Mouse (Mus musculus) embryonic facial prominence, embryonic 12.5 days (tissue): ENCODE measurements around the gene Gm42372. TPM values are rescaled to one million over a fixed set of nuclear protein-coding genes. Genes with fewer than 3 reads are reported as not detected.

Experiments used
- ATAC-seq: fragments of 200-750 bp; cut with Nextera tagmentation; 2 replicates; pipeline ENCODE4 v1.8.0; 2017; ENCODE audit not compliant: insufficient number of reproducible peaks, insufficient read depth, low FRiP score, low TSS enrichment
- H3K27ac ChIP-seq: fragments of 300-500 bp; sonication (generic); 2 replicates; pipeline ENCODE4 v1.5.1; 2016; ENCODE audit warnings: mild to moderate bottlenecking
- H3K27me3 ChIP-seq: fragments of 300-500 bp; sonication (generic); 2 replicates; pipeline ENCODE4 v1.6.1; 2016; ENCODE audit warnings: mild to moderate bottlenecking, moderate library complexity
- H3K36me3 ChIP-seq: fragments of 300-500 bp; sonication (generic); 2 replicates; pipeline ENCODE4 v1.6.1; 2016; ENCODE audit warnings: mild to moderate bottlenecking
- H3K4me1 ChIP-seq: fragments of 300-500 bp; sonication (generic); 2 replicates; pipeline ENCODE4 v1.6.1; 2016
- H3K4me2 ChIP-seq: fragments of 300-500 bp; sonication (generic); replicated peaks from 2 replicates; pipeline ENCODE4 v1.6.1; 2016; ENCODE audit warnings: mild to moderate bottlenecking, moderate library complexity
- H3K4me3 ChIP-seq: fragments of 300-500 bp; sonication (generic); 2 replicates; pipeline ENCODE4 v1.5.1; 2016; ENCODE audit warnings: mild to moderate bottlenecking
- H3K9ac ChIP-seq: fragments of 300-500 bp; sonication (generic); 2 replicates; pipeline ENCODE4 v1.6.1; 2016; ENCODE audit warnings: mild to moderate bottlenecking, moderate library complexity
- H3K9me3 ChIP-seq: fragments of 300-500 bp; sonication (generic); 2 replicates; pipeline ENCODE4 v1.6.1; 2016; ENCODE audit warnings: mild to moderate bottlenecking, moderate library complexity
- WGBS: fragments of 180-500 bp; shearing (Covaris S2); methylation state at CpG from one replicate; pipeline ENCODE4 v1.1.7; 2016; 5-methylcytosine and 5-hydroxymethylcytosine counted together
- polyA plus RNA-seq: library from polyadenylated mRNA; unstranded; fragments of >200 nt; fragmentation: Nextera tagmentation; extraction: Ambion mirVana; gene quantifications from 2 replicates; pipeline ENCODE4 v1.2.1, GENCODE M21; 2016

The Gm42372 gene
- polyA plus RNA-seq = 0.36 and 0.41 TPM in 2 replicates

- WGBS = 16% methylated on average over 26 of the region's 26 CpGs
- Histone ChIP-seq H3K4me1 (peaks cover 37% of the 10 kb centered on the region), H3K4me3 (peak within 1 kb of the TSS; percentile 28), H3K9me3 (no peaks in the 10 kb centered on the region), H3K36me3 (no peaks in the 10 kb centered on the region), H3K27ac (0 out of 2 replicates have a peak within 1 kb of the TSS, but pooled peaks have one; percentile 3), H3K4me2 (peak within 1 kb of the TSS; percentile 47), H3K27me3 (no peaks in the 10 kb centered on the region), H3K9ac (no peak within 1 kb of the TSS)
- ATAC-seq = no peak
Measured at GRCm38 (mm10) chr7:16982859-16983568, at the start of gene Gm42372. Gene Gm42372, plus strand, starts transcription at chr7:16983086.

- Histone ChIP-seq H3K27me3 (no peaks in the 10 kb centered on the region), H3K9ac (no peak overlapping the region), H3K9me3 (no peaks in the 10 kb centered on the region), H3K36me3 (no peaks in the 10 kb centered on the region), H3K4me1 (peaks cover 9% of the 10 kb centered on the region; the same call in 1 of the 2 replicates), H3K4me3 (no peak overlapping the region), H3K4me2 (no peak overlapping the region), H3K27ac (no peak overlapping the region)
- ATAC-seq = no peak
- WGBS = 52% methylated on average over 4 of the region's 4 CpGs
Measured at GRCm38 (mm10) chr7:16937312-16937711, 45.6 kb upstream of the Gm42372 start.

GRCm38 (mm10) chr7:16938117-16938791 is 44.6 kb upstream of the Gm42372 start:
- peaks cover 9% of the 10 kb centered on the region; the same call in 1 of the 2 replicates for H3K4me1 ChIP-seq
- no peak overlapping the region for H3K4me2 ChIP-seq
- 0 out of 2 replicates have a peak overlapping the region, but pooled peaks have one; percentile 3 for H3K27ac ChIP-seq
- 69% methylated on average over 17 of the region's 17 CpGs for WGBS
- no peak overlapping the region for H3K9ac ChIP-seq
- H3K27me3 ChIP-seq = no peaks in the 10 kb centered on the region
- H3K9me3 ChIP-seq = no peaks in the 10 kb centered on the region
- H3K4me3 ChIP-seq = no peak overlapping the region
- 0 out of 2 replicates have a peak, but pooled peaks have one; percentile 30 for ATAC-seq
- H3K36me3 ChIP-seq = no peaks in the 10 kb centered on the region

DNA sequence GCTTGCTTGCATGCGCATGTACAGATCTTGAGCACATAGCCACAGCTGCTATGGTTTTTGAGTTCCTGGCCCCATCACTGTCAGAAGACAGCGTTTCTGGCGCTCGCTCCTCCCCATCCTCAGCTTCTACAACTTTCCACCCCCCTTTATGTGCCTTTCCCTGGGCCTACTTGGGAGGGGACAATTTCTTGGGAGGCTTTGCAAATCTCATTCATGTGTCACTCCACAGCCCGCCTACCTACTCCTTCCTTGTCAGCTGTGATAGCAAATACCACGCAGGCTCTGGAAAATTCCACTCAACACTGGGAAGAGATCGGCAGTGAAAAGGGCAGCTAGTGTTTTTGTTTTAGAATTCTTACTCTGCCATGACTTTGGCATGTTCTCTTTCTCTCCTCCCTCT is 42.6 kb upstream of the Gm42372 start:
- Histone ChIP-seq H3K4me3 (no peak overlapping the region), H3K36me3 (no peaks in the 10 kb centered on the region), H3K27me3 (peaks cover 5% of the 10 kb centered on the region), H3K4me1 (peaks cover 15% of the 10 kb centered on the region), H3K9ac (no peak overlapping the region; the same call in 1 of the 2 replicates), H3K27ac (peak overlapping the region; percentile 30), H3K4me2 (no peak overlapping the region), H3K9me3 (no peaks in the 10 kb centered on the region)
- WGBS = 34% methylated on average over 7 of the region's 7 CpGs
- ATAC-seq = no peak

GRCm38 (mm10) chr7:16942861-16943260 is 40.0 kb upstream of the Gm42372 start:
- Histone ChIP-seq H3K9me3 (no peaks in the 10 kb centered on the region), H3K4me1 (peaks cover 36% of the 10 kb centered on the region), H3K36me3 (no peaks in the 10 kb centered on the region), H3K4me3 (no peak overlapping the region), H3K9ac (no peak overlapping the region), H3K27ac (no peak overlapping the region), H3K4me2 (no peak overlapping the region), H3K27me3 (peaks cover 31% of the 10 kb centered on the region)
- 60% methylated on average over 4 of the region's 4 CpGs for WGBS
- no peak for ATAC-seq

GRCm38 (mm10) chr7:16944061-16944807 is 38.7 kb upstream of the Gm42372 start, which contains the start of gene Pnmal2:
Gene Pnmal2, plus strand, starts transcription at chr7:16944682.
- Histone ChIP-seq H3K36me3 (no peaks in the 10 kb centered on the region), H3K9me3 (no peaks in the 10 kb centered on the region), H3K27me3 (peaks cover 44% of the 10 kb centered on the region), H3K4me2 (peak within 1 kb of the TSS; percentile 70), H3K4me3 (peak within 1 kb of the TSS; percentile 62), H3K27ac (0 out of 2 replicates have a peak within 1 kb of the TSS, but pooled peaks have one; percentile 25), H3K4me1 (peaks cover 39% of the 10 kb centered on the region), H3K9ac (peak within 1 kb of the TSS; percentile 66)
- WGBS = 13% methylated on average over 36 of the region's 36 CpGs
- peak; percentile 86 for ATAC-seq

GRCm38 (mm10) chr7:16944808-16945315 is 38.0 kb upstream of the Gm42372 start:
- Histone ChIP-seq H3K36me3 (no peaks in the 10 kb centered on the region), H3K27me3 (peaks cover 48% of the 10 kb centered on the region), H3K9ac (peak overlapping the region; percentile 66), H3K27ac (0 out of 2 replicates have a peak overlapping the region, but pooled peaks have one; percentile 25), H3K4me2 (peak overlapping the region; percentile 70), H3K4me1 (peaks cover 43% of the 10 kb centered on the region), H3K4me3 (peak overlapping the region; percentile 62), H3K9me3 (no peaks in the 10 kb centered on the region)
- peak; percentile 13 for ATAC-seq
- WGBS = 1% methylated on average over 22 of the region's 22 CpGs

DNA sequence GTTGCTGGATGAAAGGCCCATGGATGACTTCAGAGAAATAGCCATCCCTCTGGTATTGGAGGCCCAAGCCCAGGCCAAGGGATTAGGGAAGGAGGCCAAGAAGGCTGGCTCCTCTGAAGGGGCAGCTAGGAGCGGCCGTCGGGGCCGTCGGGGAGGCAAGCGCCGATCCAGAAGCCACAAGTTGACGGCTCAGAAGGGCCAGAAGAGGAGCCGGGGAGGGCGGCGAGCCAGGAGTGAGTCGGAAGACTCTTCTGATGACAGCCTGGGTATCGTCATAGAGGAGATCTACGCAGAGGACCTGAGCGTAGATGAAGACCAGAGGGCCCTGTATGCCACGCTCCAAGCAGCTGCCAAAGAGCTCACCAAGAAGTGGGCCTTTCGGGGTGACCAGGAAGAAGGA is 37.5 kb upstream of the Gm42372 start:
- Histone ChIP-seq H3K27me3 (peaks cover 49% of the 10 kb centered on the region), H3K4me3 (peak overlapping the region; percentile 62)
- ATAC-seq = no peak

GRCm38 (mm10) chr7:16946441-16947348 is 36.2 kb upstream of the Gm42372 start:
- 2% methylated on average over 48 of the region's 53 CpGs for WGBS
- peaks cover 43% of the 10 kb centered on the region for H3K4me1 ChIP-seq
- peak overlapping the region; percentile 9; the same call in 1 of the 2 replicates for H3K27ac ChIP-seq
- no peak for ATAC-seq
- H3K4me2 ChIP-seq = peak overlapping the region; percentile 70
- no peaks in the 10 kb centered on the region for H3K9me3 ChIP-seq
- H3K27me3 ChIP-seq = peaks cover 51% of the 10 kb centered on the region
- peak overlapping the region; percentile 62 for H3K4me3 ChIP-seq
- peak overlapping the region; percentile 44 for H3K9ac ChIP-seq
- no peaks in the 10 kb centered on the region for H3K36me3 ChIP-seq

More for the DNA sequence above, 37.5 kb upstream of the Gm42372 start:
- H3K9me3 ChIP-seq = no peaks in the 10 kb centered on the region
- H3K9ac ChIP-seq = peak overlapping the region; percentile 66; the same call in 1 of the 2 replicates
- H3K4me1 ChIP-seq = peaks cover 41% of the 10 kb centered on the region
- no peaks in the 10 kb centered on the region for H3K36me3 ChIP-seq
- WGBS = 12% methylated on average over 17 of the region's 17 CpGs
- H3K27ac ChIP-seq = no peak overlapping the region
- peak overlapping the region; percentile 70 for H3K4me2 ChIP-seq

- H3K9me3 ChIP-seq = no peaks in the 10 kb centered on the region
- WGBS = 13% methylated on average over 20 of the region's 22 CpGs
- H3K4me3 ChIP-seq = peak overlapping the region; percentile 62
- H3K36me3 ChIP-seq = no peaks in the 10 kb centered on the region
- peak overlapping the region; percentile 9; the same call in 1 of the 2 replicates for H3K27ac ChIP-seq
- peak overlapping the region; percentile 70 for H3K4me2 ChIP-seq
- H3K27me3 ChIP-seq = peaks cover 51% of the 10 kb centered on the region
- no peak for ATAC-seq
- no peak overlapping the region for H3K9ac ChIP-seq
- peaks cover 43% of the 10 kb centered on the region for H3K4me1 ChIP-seq
Measured at GRCm38 (mm10) chr7:16947349-16947895, 35.5 kb upstream of the Gm42372 start.
